Mouse (Mus musculus): ENCODE data around the gene Prdx1.

- TF ChIP-seq CTCF (IDR thresholded peaks at IDR 0.05; ENCODE audit: low read depth, low read length) (peak; percentile 76), POLR2A (IDR thresholded peaks at IDR 0.05; ENCODE audit: extremely low read depth, insufficient read depth, low read length) (no peak)
These were observed 18.5 kb downstream of the Prdx1 start for GRCm38 (mm10) chr4:116703804-116704203.
